Mouse (Mus musculus): ENCODE results near the gene Apoc1.

The Apoc1 gene

GRCm38 (mm10) chr7:19682979-19683378 lies 9.5 kb downstream of the Apoc1 start:
- no peak for DNase-seq

- DNase-seq: no peak
These were observed 11.2 kb downstream of the Apoc1 start, which contains the start of the genes Gm44805 and Apoc4 for GRCm38 (mm10) chr7:19681202-19681694. Gene Gm44805 (minus strand): TSS chr7:19681423. Gene Apoc4 (minus strand): TSS chr7:19681479.

GRCm38 (mm10) chr7:19680702-19681101 lies 11.8 kb downstream of the Apoc1 start:
- no peak for DNase-seq

GRCm38 (mm10) chr7:19678901-19679300 lies 13.6 kb downstream of the Apoc1 start:
- DNase-seq: no peak

- no peak for DNase-seq
These were observed 14.6 kb downstream of the Apoc1 start, which contains the start of gene Apoc2 for GRCm38 (mm10) chr7:19677872-19678271. Gene Apoc2 (minus strand): TSS chr7:19677941.

GRCm38 (mm10) chr7:19676662-19677061 lies 15.8 kb downstream of the Apoc1 start:
- DNase-seq: no peak

GRCm38 (mm10) chr7:19675824-19676223 lies 16.6 kb downstream of the Apoc1 start:
- no peak for DNase-seq

- DNase-seq: no peak
These were observed 19.3 kb downstream of the Apoc1 start for GRCm38 (mm10) chr7:19673083-19673699.

GRCm38 (mm10) chr7:19671511-19671910 lies 20.9 kb downstream of the Apoc1 start:
- DNase-seq: no peak

- peak; percentile 95 for DNase-seq
These were observed 23.3 kb downstream of the Apoc1 start for GRCm38 (mm10) chr7:19668947-19669721.

- DNase-seq: no peak
These were observed 25.0 kb downstream of the Apoc1 start for GRCm38 (mm10) chr7:19667434-19667833.

GRCm38 (mm10) chr7:19666750-19667149 lies 25.7 kb downstream of the Apoc1 start:
- DNase-seq: no peak

GRCm38 (mm10) chr7:19664955-19665841 lies 27.3 kb downstream of the Apoc1 start, which contains the start of gene Clptm1:
Gene Clptm1 (minus strand): TSS chr7:19665033.
- peak; percentile 98 for DNase-seq

- DNase-seq: no peak
These were observed 28.0 kb downstream of the Apoc1 start for GRCm38 (mm10) chr7:19664455-19664954.

- no peak for DNase-seq
These were observed 28.5 kb downstream of the Apoc1 start for GRCm38 (mm10) chr7:19663940-19664339.

- no peak for DNase-seq
These were observed 39.8 kb downstream of the Apoc1 start for GRCm38 (mm10) chr7:19652614-19653013.

GRCm38 (mm10) chr7:19651063-19651786 lies 41.2 kb downstream of the Apoc1 start:
- peak; percentile 41 for DNase-seq

GRCm38 (mm10) chr7:19641223-19641622 lies 51.2 kb downstream of the Apoc1 start:
- DNase-seq: no peak
